Mouse (Mus musculus) adrenal gland, adult 18-20 months (tissue): ENCODE results near the gene 4833423E24Rik. TPM values are rescaled to one million over a fixed set of nuclear protein-coding genes. Genes with fewer than 3 reads are reported as not detected.

Experiments
- DNase-seq, 2 experiments: peaks; one replicate each; pipeline ENCODE4 v3.0.0; 2021 to 2022; ENCODE audit warnings: low spot score in 2 of 2
- long read RNA-seq, 2 experiments: library from polyadenylated mRNA; stranded (forward); transcript quantifications; one replicate each; pipeline ENCODE4 v2.0.0; 2021
- total RNA-seq, 2 experiments: library from RNA; stranded (reverse); gene quantifications; 1 replicate in 1 of 2; 2 replicates in 1 of 2; pipeline ENCODE4 v1.2.3; 2021

4833423E24Rik gene
- total RNA-seq: under 1 TPM; 0.13 to 0.20 TPM
- long read RNA-seq, experiment 1: 0 reads
- long read RNA-seq, experiment 2, partial matches to known transcripts: 1 of 1 reads
- long read RNA-seq, experiment 2, other reads (novel, unspliced or antisense): 0 of 1 reads

- no peak for DNase-seq
Measured at GRCm38 (mm10) chr2:85518879-85519278, at the start of gene 4833423E24Rik. Gene 4833423E24Rik, minus strand, starts transcription at chr2:85519024.

GRCm38 (mm10) chr2:85561187-85561586 is 42.4 kb upstream of the 4833423E24Rik start:
- peak in 1 of 2 experiments; percentile 22 for DNase-seq

GRCm38 (mm10) chr2:85560226-85560625 is 41.4 kb upstream of the 4833423E24Rik start:
- no peak for DNase-seq

- peak in 1 of 2 experiments; percentile 33 for DNase-seq
Measured at GRCm38 (mm10) chr2:85554806-85555205, 36.0 kb upstream of the 4833423E24Rik start.

GRCm38 (mm10) chr2:85533934-85534333 is 15.1 kb upstream of the 4833423E24Rik start:
- no peak for DNase-seq

- DNase-seq: no peak
Measured at GRCm38 (mm10) chr2:85532082-85532778, 13.4 kb upstream of the 4833423E24Rik start.

- no peak for DNase-seq
Measured at GRCm38 (mm10) chr2:85522859-85523489, 4.2 kb upstream of the 4833423E24Rik start.

- DNase-seq: no peak
Measured at GRCm38 (mm10) chr2:85518292-85518691, 532 bp downstream of the 4833423E24Rik start.

GRCm38 (mm10) chr2:85510376-85510775 is 8.4 kb downstream of the 4833423E24Rik start:
- no peak for DNase-seq

GRCm38 (mm10) chr2:85490396-85490795 is 28.4 kb downstream of the 4833423E24Rik start:
- no peak for DNase-seq

- DNase-seq: peak in 1 of 2 experiments; percentile 25
Measured at GRCm38 (mm10) chr2:85466801-85467325, 52.0 kb downstream of the 4833423E24Rik start.

GRCm38 (mm10) chr2:85443539-85443938 is 75.3 kb downstream of the 4833423E24Rik start, which contains the start of gene Olfr995:
Gene Olfr995, minus strand, starts transcription at chr2:85443639.
- no peak for DNase-seq

- no peak for DNase-seq
Measured at GRCm38 (mm10) chr2:85442546-85442945, 76.3 kb downstream of the 4833423E24Rik start.

- DNase-seq: no peak
Measured at GRCm38 (mm10) chr2:85436351-85436750, 82.5 kb downstream of the 4833423E24Rik start, which contains the start of gene Olfr994. Gene Olfr994, minus strand, starts transcription at chr2:85436451.

Other genes starting within 250 kb of the 4833423E24Rik start
- not detected for gene Olfr987, start 179.7 kb downstream of the 4833423E24Rik start, total RNA-seq
- gene Olfr988, start 155.8 kb downstream of the 4833423E24Rik start, total RNA-seq: not detected
- gene Olfr992, start 109.6 kb downstream of the 4833423E24Rik start, total RNA-seq: not detected
- gene Olfr993, start 104.1 kb downstream of the 4833423E24Rik start, total RNA-seq: not detected
- not detected for gene Olfr994, start 82.6 kb downstream of the 4833423E24Rik start, total RNA-seq
- gene Olfr995, start 75.4 kb downstream of the 4833423E24Rik start, total RNA-seq: not detected
- gene Olfr996, start 60.2 kb upstream of the 4833423E24Rik start, total RNA-seq: not detected
- gene Olfr998, start 69.9 kb upstream of the 4833423E24Rik start, total RNA-seq: not detected
- not detected for gene Olfr1000, start 92.9 kb upstream of the 4833423E24Rik start, total RNA-seq
- not detected for gene Olfr1002, start 131.7 kb upstream of the 4833423E24Rik start, total RNA-seq
- not detected for gene Olfr154, start 145.4 kb upstream of the 4833423E24Rik start, total RNA-seq
- gene Olfr1006, start 159.7 kb upstream of the 4833423E24Rik start, total RNA-seq: not detected
- gene Olfr1008, start 170.4 kb upstream of the 4833423E24Rik start, total RNA-seq: not detected
- not detected for gene Olfr1009, start 196.4 kb upstream of the 4833423E24Rik start, total RNA-seq
- gene Olfr1012, start 243.7 kb upstream of the 4833423E24Rik start, total RNA-seq: not detected
- not detected for gene Olfr1013, start 248.1 kb upstream of the 4833423E24Rik start, total RNA-seq